Mouse (Mus musculus): Measurements from ENCODE around the gene Gm20431.

Gene Gm20431

GRCm38 (mm10) chr2:167565682-167566081 is 95.6 kb downstream of the Gm20431 start:
- no peak for DNase-seq

- no peak for DNase-seq
These were observed 96.0 kb downstream of the Gm20431 start for GRCm38 (mm10) chr2:167565312-167565656.

- DNase-seq, result no peak
These were observed 96.6 kb downstream of the Gm20431 start for GRCm38 (mm10) chr2:167564551-167565311.

GRCm38 (mm10) chr2:167563703-167564102 is 97.6 kb downstream of the Gm20431 start:
- no peak for DNase-seq

GRCm38 (mm10) chr2:167563035-167563434 is 98.3 kb downstream of the Gm20431 start:
- no peak for DNase-seq

- DNase-seq, result no peak
These were observed 99.2 kb downstream of the Gm20431 start for GRCm38 (mm10) chr2:167562101-167562500.

- DNase-seq, result no peak
These were observed 101.9 kb downstream of the Gm20431 start for GRCm38 (mm10) chr2:167559413-167559812.
